Mouse (Mus musculus) small intestine, adult 2 months (tissue): ENCODE measurements around the gene Tmem181a. TPM values are rescaled to one million over a fixed set of nuclear protein-coding genes. Genes with fewer than 3 reads are reported as not detected.
A peak's percentile ranks its signal among the peaks of the same experiment; 100 is the strongest.
"Not testable (repeated sequence)": the region's sequence is repeated elsewhere in the genome, so short reads cannot be mapped to it uniquely, and the experiment has no call there.

Experiments
- H3K27ac ChIP-seq: fragments of 200-500 bp; 2 replicates; pipeline ENCODE4 v1.5.1; 2012; ENCODE audit warnings: low read depth, low read length, control low read depth, inconsistent platforms; ENCODE audit not compliant: insufficient read depth
- H3K27me3 ChIP-seq: fragments of 200-500 bp; 2 replicates; pipeline ENCODE4 v1.6.1; 2012; ENCODE audit warnings: mild to moderate bottlenecking, moderate library complexity, low read length, inconsistent platforms; ENCODE audit not compliant: control insufficient read depth, insufficient read depth
- H3K36me3 ChIP-seq: fragments of 200-500 bp; 2 replicates; pipeline ENCODE4 v1.6.1; 2012; ENCODE audit warnings: mild to moderate bottlenecking, low read length, control low read depth, inconsistent platforms; ENCODE audit not compliant: control insufficient read depth, insufficient read depth
- H3K4me1 ChIP-seq: fragments of 200-500 bp; 2 replicates; pipeline ENCODE4 v1.6.1; 2012; ENCODE audit warnings: low read length, inconsistent platforms, mixed read lengths; ENCODE audit not compliant: control insufficient read depth, insufficient read depth, insufficient read length
- H3K4me3 ChIP-seq: fragments of 200-500 bp; 2 replicates; pipeline ENCODE4 v1.5.1; 2012; ENCODE audit warnings: low read depth, mild to moderate bottlenecking, control low read depth, inconsistent platforms, low read length, moderate library complexity
- WGBS: fragments of 180-500 bp; shearing (Covaris S2); methylation state at CpG from one replicate; pipeline ENCODE4 v1.1.7; 2018; 5-methylcytosine and 5-hydroxymethylcytosine counted together
- polyA plus RNA-seq: library from polyadenylated mRNA; depleted of rRNA; stranded (reverse); fragments of >200 nt; gene quantifications from 2 replicates; pipeline ENCODE4 v1.2.3, GENCODE M21; 2012

Gene Tmem181a
- polyA plus RNA-seq, 1 experiment, result 19.9 TPM

- not testable (repeated sequence) for H3K4me3 ChIP-seq, H3K27me3 ChIP-seq, H3K27ac ChIP-seq, H3K36me3 ChIP-seq, H3K4me1 ChIP-seq
- WGBS, result 94% methylated on average over 11 of the region's 13 CpGs
Measured at GRCm38 (mm10) chr17:6306503-6306902, 49.8 kb downstream of the Tmem181a start.

- not testable (repeated sequence) for H3K36me3 ChIP-seq, H3K27me3 ChIP-seq, H3K4me3 ChIP-seq, H3K4me1 ChIP-seq, H3K27ac ChIP-seq
- WGBS, result 91% methylated on average over 7 of the region's 7 CpGs
Measured at GRCm38 (mm10) chr17:6311716-6312115, 55.1 kb downstream of the Tmem181a start.

- H3K4me3 ChIP-seq, H3K27me3 ChIP-seq, H3K36me3 ChIP-seq, H3K27ac ChIP-seq, H3K4me1 ChIP-seq: not testable (repeated sequence)
- 81% methylated on average over 3 of the region's 3 CpGs for WGBS
Measured at GRCm38 (mm10) chr17:6312755-6313154, 56.1 kb downstream of the Tmem181a start.

GRCm38 (mm10) chr17:6314493-6314892 is 57.8 kb downstream of the Tmem181a start:
- H3K4me1 ChIP-seq, H3K27ac ChIP-seq, H3K36me3 ChIP-seq, H3K27me3 ChIP-seq, H3K4me3 ChIP-seq: not testable (repeated sequence)
- 91% methylated on average over 2 of the region's 3 CpGs for WGBS

GRCm38 (mm10) chr17:6315706-6316105 is 59.0 kb downstream of the Tmem181a start:
- 56% methylated on average over 4 of the region's 4 CpGs for WGBS
- not testable (repeated sequence) for H3K27ac ChIP-seq, H3K27me3 ChIP-seq, H3K36me3 ChIP-seq, H3K4me3 ChIP-seq, H3K4me1 ChIP-seq

- WGBS, result 1% methylated on average over 38 of the region's 38 CpGs
- peak overlapping the region; percentile 65 for H3K4me3 ChIP-seq
- not testable (repeated sequence) for H3K27ac ChIP-seq, H3K4me1 ChIP-seq, H3K36me3 ChIP-seq, H3K27me3 ChIP-seq
Measured at GRCm38 (mm10) chr17:6316379-6317126, 59.9 kb downstream of the Tmem181a start.

- H3K27me3 ChIP-seq, H3K27ac ChIP-seq, H3K4me1 ChIP-seq, H3K36me3 ChIP-seq: not testable (repeated sequence)
- 3% methylated on average over 23 of the region's 23 CpGs for WGBS
- peak within 1 kb of the TSS; percentile 65 for H3K4me3 ChIP-seq
Measured at GRCm38 (mm10) chr17:6317339-6317985, 60.8 kb downstream of the Tmem181a start, which contains the start of gene Dynlt1a. Dynlt1a (minus strand) TSS chr17:6317500.

GRCm38 (mm10) chr17:6321081-6321777 is 64.6 kb downstream of the Tmem181a start:
- not testable (repeated sequence) for H3K36me3 ChIP-seq, H3K4me3 ChIP-seq, H3K27me3 ChIP-seq, H3K27ac ChIP-seq, H3K4me1 ChIP-seq
- 5% methylated on average over 11 of the region's 60 CpGs for WGBS

GRCm38 (mm10) chr17:6321778-6322101 is 65.1 kb downstream of the Tmem181a start:
- H3K27me3 ChIP-seq, H3K36me3 ChIP-seq, H3K27ac ChIP-seq, H3K4me3 ChIP-seq, H3K4me1 ChIP-seq: not testable (repeated sequence)
- no CpG with 5 or more reads among the region's 10 CpGs for WGBS

GRCm38 (mm10) chr17:6325021-6325420 is 68.4 kb downstream of the Tmem181a start:
- not testable (repeated sequence) for H3K4me1 ChIP-seq, H3K27ac ChIP-seq, H3K36me3 ChIP-seq, H3K27me3 ChIP-seq, H3K4me3 ChIP-seq
- WGBS, result 28% methylated on average over 10 of the region's 10 CpGs

GRCm38 (mm10) chr17:6325543-6325942 is 68.9 kb downstream of the Tmem181a start:
- not testable (repeated sequence) for H3K27ac ChIP-seq, H3K36me3 ChIP-seq, H3K4me1 ChIP-seq, H3K27me3 ChIP-seq, H3K4me3 ChIP-seq
- 73% methylated on average over 6 of the region's 6 CpGs for WGBS
